13 mouse cellular contexts compared by ENCODE assay signal in genomic region chr15:81300520-81301069, GRCm38 (mm10).
DNase-seq lines count a peak whose midpoint lies in the region; ATAC-seq lines count a peak whose summit lies in the region.
"Had no signal": no experiment of that assay in that cellular context is flagged by ENCODE, and none has a peak within 500 bp of the region (broad histone marks: within the 10 kb centered on the region; RNA-seq: fewer than 3 reads in every experiment).

No protein-coding gene starts in this region.

- H3K27ac ChIP-seq in intestine, embryonic 14.5 days (ENCODE audit: low read depth), result no peak overlapping the region
- no peak overlapping the region for H3K27ac ChIP-seq in intestine, embryonic 16.5 days (ENCODE audit: low read length)
- H3K27ac ChIP-seq in intestine, embryonic 15.5 days, result no peak overlapping the region
- no peak overlapping the region for H3K27ac ChIP-seq in heart, embryonic 10.5 days
- H3K27ac ChIP-seq: embryonic facial prominence, embryonic 12.5 days; hindbrain, embryonic 13.5 days; liver, embryonic 14.5 days; midbrain, embryonic 13.5 days had no signal

- H3K4me2 ChIP-seq in intestine, embryonic 14.5 days (ENCODE audit: low read length), result no peak overlapping the region
- no peak overlapping the region for H3K4me2 ChIP-seq in intestine, embryonic 16.5 days (ENCODE audit: low read depth, low read length)
- H3K4me2 ChIP-seq in intestine, embryonic 15.5 days (replicated peaks), result no peak overlapping the region
- H3K4me2 ChIP-seq: embryonic facial prominence, embryonic 12.5 days; hindbrain, embryonic 13.5 days; midbrain, embryonic 13.5 days had no signal

- H3K36me3 ChIP-seq in intestine, embryonic 14.5 days (ENCODE audit: control insufficient read depth, insufficient read depth, low read length), result no peaks in the 10 kb centered on the region
- no peaks in the 10 kb centered on the region for H3K36me3 ChIP-seq in intestine, embryonic 16.5 days (ENCODE audit: control insufficient read depth, insufficient read depth, low read length)
- H3K36me3 ChIP-seq in intestine, embryonic 15.5 days, result no peaks in the 10 kb centered on the region
- H3K36me3 ChIP-seq in heart, embryonic 10.5 days, result no peaks in the 10 kb centered on the region
- H3K36me3 ChIP-seq: embryonic facial prominence, embryonic 12.5 days; hindbrain, embryonic 13.5 days; midbrain, embryonic 13.5 days had no signal

- H3K4me3 ChIP-seq in intestine, embryonic 14.5 days (ENCODE audit: low read depth, low read length), result no peak overlapping the region
- no peak overlapping the region for H3K4me3 ChIP-seq in intestine, embryonic 16.5 days (ENCODE audit: low read length)
- H3K4me3 ChIP-seq in intestine, embryonic 15.5 days (replicated peaks), result no peak overlapping the region
- no peak overlapping the region for H3K4me3 ChIP-seq in heart, embryonic 10.5 days
- H3K4me3 ChIP-seq: embryonic facial prominence, embryonic 12.5 days; hindbrain, embryonic 13.5 days; midbrain, embryonic 13.5 days had no signal

- no peak overlapping the region for H3K9ac ChIP-seq in intestine, embryonic 14.5 days (ENCODE audit: low read length)
- no peak overlapping the region for H3K9ac ChIP-seq in intestine, embryonic 16.5 days (ENCODE audit: low read depth, low read length)
- H3K9ac ChIP-seq in intestine, embryonic 15.5 days, result 0 out of 2 replicates have a peak overlapping the region, but pooled peaks have one; percentile 20
- H3K9ac ChIP-seq: embryonic facial prominence, embryonic 12.5 days; hindbrain, embryonic 13.5 days; liver, embryonic 14.5 days; midbrain, embryonic 13.5 days had no signal

- peak; percentile 48; the same call in 1 of the 2 replicates for ATAC-seq in intestine, embryonic 14.5 days (replicated peaks; ENCODE audit: low FRiP score, low TSS enrichment, low read depth)
- ATAC-seq in intestine, embryonic 16.5 days, result no peak
- no peak for ATAC-seq in intestine, embryonic 15.5 days
- ATAC-seq: midbrain, embryonic 13.5 days had no signal

- H3K27me3 ChIP-seq in intestine, embryonic 14.5 days (replicated peaks; ENCODE audit: control insufficient read depth, insufficient read depth, low read length), result no peaks in the 10 kb centered on the region
- H3K27me3 ChIP-seq in intestine, embryonic 16.5 days (replicated peaks; ENCODE audit: control insufficient read depth, insufficient read depth, low read length), result no peaks in the 10 kb centered on the region
- no peaks in the 10 kb centered on the region for H3K27me3 ChIP-seq in intestine, embryonic 15.5 days (replicated peaks)
- H3K27me3 ChIP-seq in heart, embryonic 10.5 days (ENCODE audit: insufficient read depth, poor library complexity, severe bottlenecking), result no peaks in the 10 kb centered on the region
- H3K27me3 ChIP-seq: embryonic facial prominence, embryonic 12.5 days; hindbrain, embryonic 13.5 days; midbrain, embryonic 13.5 days had no signal

- 78% methylated on average over 3 of the region's 3 CpGs for WGBS in intestine, embryonic 14.5 days
- WGBS in intestine, embryonic 16.5 days, result 54% methylated on average over 3 of the region's 3 CpGs
- 61% methylated on average over 3 of the region's 3 CpGs for WGBS in intestine, embryonic 15.5 days
- 84% methylated on average over 3 of the region's 3 CpGs for WGBS in heart, embryonic 10.5 days

- H3K9me3 ChIP-seq in intestine, embryonic 14.5 days (ENCODE audit: control insufficient read depth, low read length), result no peaks in the 10 kb centered on the region
- peaks cover 3% of the 10 kb centered on the region; the same call in 1 of the 2 replicates for H3K9me3 ChIP-seq in intestine, embryonic 16.5 days (ENCODE audit: control insufficient read depth, low read length)
- H3K9me3 ChIP-seq in intestine, embryonic 15.5 days, result no peaks in the 10 kb centered on the region
- no peaks in the 10 kb centered on the region for H3K9me3 ChIP-seq in heart, embryonic 10.5 days
- H3K9me3 ChIP-seq: embryonic facial prominence, embryonic 12.5 days; hindbrain, embryonic 13.5 days; midbrain, embryonic 13.5 days had no signal

- DNase-seq in intestine, embryonic 14.5 days (ENCODE audit: low spot score), result no peak
- DNase-seq in right cerebral cortex, adult 18-20 months, result peak; percentile 34
- DNase-seq in right cerebral cortex, postnatal 10 days (ENCODE audit: low spot score in 2 of 2), result no peak
- peak; percentile 26 for DNase-seq in thymus, postnatal 14 days
- no peak for DNase-seq in retina, postnatal 1 day
- DNase-seq in heart, embryonic 10.5 days (ENCODE audit: low spot score), result no peak
- DNase-seq: cerebellum, adult 9-11 months had no signal

- H3K4me1 ChIP-seq in intestine, embryonic 14.5 days (replicated peaks; ENCODE audit: control insufficient read depth, insufficient read depth, low read length), result no peaks in the 10 kb centered on the region
- peaks cover 12% of the 10 kb centered on the region; the same call in 1 of the 2 replicates for H3K4me1 ChIP-seq in intestine, embryonic 16.5 days (ENCODE audit: control insufficient read depth, insufficient read depth, low read length)
- peaks cover 3% of the 10 kb centered on the region; the same call in 1 of the 2 replicates for H3K4me1 ChIP-seq in intestine, embryonic 15.5 days (replicated peaks)
- no peaks in the 10 kb centered on the region for H3K4me1 ChIP-seq in heart, embryonic 10.5 days
- H3K4me1 ChIP-seq: embryonic facial prominence, embryonic 12.5 days; hindbrain, embryonic 13.5 days; midbrain, embryonic 13.5 days had no signal

Comparison
In these comparisons a context has a peak if more than half of its experiments do, and no peak if none do; other contexts are left out.
1. DNase-seq: peak in right cerebral cortex, adult 18-20 months (single experiment) and thymus, postnatal 14 days (single experiment); none in intestine, embryonic 14.5 days (single experiment), right cerebral cortex, postnatal 10 days (0 of 2), retina, postnatal 1 day (single experiment) and heart, embryonic 10.5 days (single experiment).